19 mouse cellular contexts compared by ENCODE assay signal in the genomic region with DNA sequence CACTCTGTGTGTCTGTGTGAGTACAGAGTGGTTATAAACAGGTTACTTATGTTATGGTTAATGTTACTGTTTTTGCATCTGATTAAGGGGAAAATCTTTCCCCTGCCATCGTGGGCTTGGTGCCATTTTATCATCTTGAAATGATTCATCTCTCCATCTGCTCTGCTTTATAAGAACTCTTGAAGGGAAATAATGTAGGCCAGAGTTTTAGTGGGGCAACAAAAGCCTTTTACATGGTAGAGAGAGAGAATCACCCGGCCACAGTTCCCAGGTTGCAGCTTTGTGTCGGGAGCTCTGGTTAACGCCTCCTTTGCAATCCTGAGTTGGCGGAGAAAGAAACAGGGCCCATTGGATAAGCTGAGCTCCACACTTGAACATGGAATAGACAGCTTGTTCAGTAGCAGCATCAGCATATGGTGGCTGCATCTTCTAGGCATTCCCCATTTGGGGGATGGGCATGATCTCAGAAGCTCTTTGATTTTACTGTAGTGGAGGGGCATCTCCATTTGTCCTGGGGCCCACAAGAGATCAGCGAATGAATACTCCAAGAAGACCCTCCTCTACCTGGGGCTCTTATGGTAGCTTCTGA.
DNase-seq lines count a peak whose midpoint lies in the region; ATAC-seq lines count a peak whose summit lies in the region.
"Had no signal": no experiment of that assay in that cellular context is flagged by ENCODE, and none has a peak within 500 bp of the region (broad histone marks: within the 10 kb centered on the region; RNA-seq: fewer than 3 reads in every experiment).

No protein-coding gene starts in this region.

- intact Hi-C loops in left cerebral cortex, postnatal 14 days (cut with DNase I) = no loop called here
- intact Hi-C loops in left cerebral cortex, postnatal 10 days (cut with DNase I) = no loop called here
- intact Hi-C loops in left cerebral cortex, postnatal 36 days (cut with DNase I) = no loop called here

- DNase-seq in frontal cortex, postnatal 10 days (ENCODE audit: low spot score in 2 of 2) = no peak
- peak; percentile 18 to 51 for DNase-seq in left cerebral cortex, postnatal 14 days (ENCODE audit: low spot score in 2 of 2)
- DNase-seq in left cerebral cortex, postnatal 10 days (ENCODE audit: extremely low spot score in 1 of 2, low spot score in 2 of 2) = no peak
- DNase-seq in brain, adult 2 months (ENCODE audit: low read depth, low spot score) = peak; percentile 72
- peak; percentile 14 to 17 for DNase-seq in left cerebral cortex, postnatal 36 days (ENCODE audit: low spot score in 2 of 2)
- DNase-seq in embryo, embryonic 9.5 days (ENCODE audit: extremely low spot score) = no peak
- DNase-seq: adrenal gland, postnatal 10 days; cerebellum, adult 8-10 months; heart, postnatal 4 days; kidney, adult 8-10 months; kidney, postnatal 25 days; lung, adult 18-20 months; lung, postnatal 10 days; retina, postnatal 1 day had no signal

- peak; percentile 90 for ATAC-seq in frontal cortex, adult (ENCODE audit: low TSS enrichment)
- ATAC-seq: forebrain, embryonic 13.5 days; intestine, embryonic 15.5 days; liver, embryonic 12.5 days; midbrain, embryonic 16.5 days had no signal

Comparison
In these comparisons a context has a peak if more than half of its experiments do, and no peak if none do; other contexts are left out.
1. DNase-seq: peak in left cerebral cortex, postnatal 14 days (2 of 2), brain, adult 2 months (single experiment) and left cerebral cortex, postnatal 36 days (2 of 2); none in frontal cortex, postnatal 10 days (0 of 2), left cerebral cortex, postnatal 10 days (0 of 2) and embryo, embryonic 9.5 days (single experiment).